Mouse (Mus musculus) frontal cortex, postnatal 14 days (tissue): ENCODE measurements around the gene Nmnat2.

Experiments used
- DNase-seq, 2 experiments: peaks; one replicate each; pipeline ENCODE4 v3.0.0; 2022; ENCODE audit warnings: low spot score in 2 of 2

The Nmnat2 gene

DNA sequence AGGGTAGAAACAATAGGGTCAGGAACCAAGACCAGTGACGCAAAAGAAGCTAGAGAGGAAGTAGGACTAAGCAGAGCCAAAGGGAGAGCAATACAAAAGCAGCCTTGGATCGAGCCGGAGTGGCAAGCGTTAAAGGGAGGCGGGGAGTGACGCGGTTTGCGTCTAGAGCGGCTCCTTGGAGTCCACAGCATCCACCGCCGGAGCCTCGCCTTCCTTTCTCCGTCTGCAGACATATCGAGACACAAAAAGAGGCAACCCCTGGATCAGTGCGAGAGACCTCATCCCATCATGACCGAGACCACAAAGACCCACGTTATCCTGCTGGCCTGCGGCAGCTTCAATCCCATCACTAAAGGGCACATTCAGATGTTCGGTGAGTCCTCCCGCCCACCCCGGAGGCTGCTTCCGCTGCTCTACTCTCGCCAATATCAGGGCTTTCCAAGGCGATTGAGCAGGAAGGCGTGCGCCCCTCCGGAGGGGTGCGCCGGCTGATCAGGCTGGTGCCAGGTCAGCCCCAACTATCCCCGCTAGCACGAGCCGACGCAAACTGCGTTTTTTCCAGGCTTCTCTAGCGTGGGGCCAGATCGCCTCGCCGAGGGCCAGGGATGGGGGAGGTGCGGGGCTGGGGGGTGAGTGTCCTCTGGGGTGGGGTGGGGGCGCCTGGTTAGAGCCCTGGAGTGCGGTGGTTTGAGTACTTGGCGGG, at the start of gene Nmnat2:
Gene Nmnat2 (plus strand): TSS at position 173 of the 703 bp plus-strand sequence.
- DNase-seq: peak; percentile 61 to 78

DNA sequence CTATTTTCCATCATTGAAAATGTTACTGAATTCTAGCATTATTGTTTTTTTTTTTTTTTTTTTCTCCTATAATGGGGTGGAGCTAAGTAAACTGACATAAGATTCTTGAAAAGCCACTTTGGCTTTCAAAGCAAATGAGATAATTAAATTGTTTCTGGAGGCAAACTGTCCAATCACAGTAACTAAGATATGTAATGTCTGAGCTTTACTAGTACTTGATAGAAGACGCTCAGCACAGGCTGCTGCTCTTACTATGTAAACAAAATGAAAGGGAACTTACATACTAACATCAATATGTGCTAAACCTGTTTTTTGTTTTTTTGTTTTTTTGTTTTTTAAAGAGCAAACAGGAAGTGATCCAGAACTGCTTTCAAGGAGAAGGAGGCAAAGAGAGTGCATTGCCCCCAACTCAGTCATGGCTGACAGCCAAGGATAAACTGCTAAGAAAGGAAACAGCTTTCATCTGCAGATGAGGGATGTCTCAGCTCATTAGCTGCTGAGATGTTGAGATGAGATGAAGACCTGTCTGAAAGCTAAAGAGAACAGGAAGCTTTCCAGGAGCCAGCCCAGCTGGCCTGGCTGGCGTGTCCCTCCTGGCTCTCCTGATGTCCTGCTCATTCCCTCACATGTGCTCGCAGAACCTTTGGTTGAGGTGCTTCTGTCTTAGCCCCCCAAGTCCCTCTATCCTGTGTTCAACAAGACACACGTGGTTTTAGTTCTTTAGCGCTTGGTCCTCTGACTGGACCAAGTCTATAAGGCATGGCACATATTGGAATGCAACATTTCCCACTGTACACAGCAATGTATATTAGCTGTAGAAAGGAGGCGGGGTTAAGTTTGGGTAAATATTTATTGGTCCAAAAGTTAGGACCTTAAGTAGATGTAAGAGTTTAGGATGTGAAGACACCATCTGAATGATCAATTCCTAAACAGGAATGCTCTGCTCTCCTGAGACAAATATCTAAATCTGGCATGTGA, 41.0 kb upstream of the Nmnat2 start:
- no peak for DNase-seq

DNA sequence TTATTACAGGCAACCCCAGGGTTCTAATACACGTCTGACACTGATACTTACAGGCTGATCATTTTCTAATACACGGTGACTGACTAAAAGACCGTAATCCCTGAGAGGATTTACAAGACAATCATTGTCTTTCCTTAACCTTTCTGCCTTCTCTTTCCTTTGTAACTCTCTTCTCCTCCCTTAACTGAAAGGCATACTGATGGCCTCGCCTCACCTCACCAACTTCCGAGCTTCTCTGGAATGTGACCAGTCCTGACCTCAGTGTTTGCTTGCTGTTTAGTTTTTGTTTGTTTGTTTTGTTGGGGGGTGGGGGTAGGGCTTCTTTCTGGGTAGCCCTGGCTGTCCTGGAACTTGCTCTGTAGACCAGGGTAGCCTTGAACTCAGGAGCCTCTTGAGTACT, 39.0 kb upstream of the Nmnat2 start:
- DNase-seq: no peak

DNA sequence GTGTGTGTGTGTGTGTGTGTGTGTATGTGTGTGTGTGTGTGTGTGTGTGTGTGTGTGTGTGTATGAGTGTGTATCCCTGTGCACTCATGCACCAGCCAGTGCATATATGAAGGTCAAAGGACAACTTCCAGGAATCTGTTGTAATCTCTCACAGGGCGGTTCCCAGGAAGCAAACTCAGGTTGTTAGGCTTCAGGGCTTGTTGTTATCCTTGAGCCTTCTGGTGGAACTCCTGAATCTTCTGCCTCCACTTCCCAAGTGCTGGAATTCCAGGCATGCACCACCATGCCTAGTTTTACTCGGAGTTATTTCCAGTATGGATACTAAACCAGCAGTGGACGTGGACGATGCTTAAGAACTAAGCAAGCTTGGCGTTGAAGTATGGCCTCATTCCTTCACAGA, 37.9 kb upstream of the Nmnat2 start:
- no peak for DNase-seq

DNA sequence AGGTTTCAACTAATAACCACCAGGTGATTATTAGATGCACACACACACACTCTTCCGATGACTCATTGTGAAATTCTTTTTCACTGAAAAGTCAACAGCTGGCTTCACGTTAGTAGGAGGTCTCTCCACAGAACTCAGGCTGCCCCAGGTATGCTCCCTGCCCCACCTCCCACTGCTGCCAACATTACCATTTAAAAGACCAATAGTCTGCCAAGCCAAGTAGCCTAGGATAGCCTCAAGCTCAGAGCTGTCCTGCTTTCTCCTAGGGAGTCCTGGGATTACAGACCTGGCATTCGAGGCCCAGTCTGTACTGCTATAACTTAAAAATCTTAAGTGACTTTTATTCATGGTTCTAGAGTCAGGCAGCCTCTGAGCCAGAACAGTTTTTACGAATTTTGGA, 37.2 kb upstream of the Nmnat2 start:
- no peak for DNase-seq

DNA sequence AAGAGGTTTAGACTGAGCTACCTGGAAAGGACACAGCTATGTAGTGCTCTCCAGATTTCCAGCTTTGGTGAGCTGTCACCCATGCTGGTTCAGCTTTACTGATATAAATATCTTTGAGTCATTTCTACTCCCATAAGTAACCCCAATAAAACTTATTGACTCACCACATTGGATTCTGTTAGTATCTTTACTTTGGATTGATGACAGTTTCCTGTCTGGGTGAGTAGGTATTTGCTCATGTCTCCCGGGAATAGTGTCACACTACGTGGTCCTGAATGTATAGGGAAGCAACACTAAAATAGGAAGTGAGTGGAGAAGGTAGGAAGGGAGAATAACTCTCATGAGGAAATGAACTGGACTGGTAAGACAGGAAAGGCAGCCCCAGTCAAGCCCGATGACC, 33.0 kb upstream of the Nmnat2 start:
- DNase-seq: no peak

DNA sequence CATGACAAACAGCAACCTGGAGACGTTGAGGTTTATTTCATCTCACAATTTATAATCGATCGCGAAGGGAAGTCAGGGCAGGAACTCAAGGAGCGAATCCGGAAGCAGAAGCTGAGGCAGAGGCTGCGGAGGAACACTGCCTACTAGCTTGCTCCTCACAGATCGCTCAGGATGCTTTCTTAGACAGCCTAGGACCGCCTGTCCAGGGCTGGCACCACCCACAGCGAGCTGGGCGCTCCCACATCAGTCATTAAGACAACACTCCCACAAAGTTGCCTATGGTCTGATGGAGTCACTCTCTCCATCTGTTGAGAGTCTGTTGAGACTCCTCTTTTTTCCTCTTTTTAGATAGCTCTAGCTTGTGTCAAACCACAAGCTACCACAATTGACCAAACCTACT, 20.8 kb upstream of the Nmnat2 start:
- DNase-seq: no peak

DNA sequence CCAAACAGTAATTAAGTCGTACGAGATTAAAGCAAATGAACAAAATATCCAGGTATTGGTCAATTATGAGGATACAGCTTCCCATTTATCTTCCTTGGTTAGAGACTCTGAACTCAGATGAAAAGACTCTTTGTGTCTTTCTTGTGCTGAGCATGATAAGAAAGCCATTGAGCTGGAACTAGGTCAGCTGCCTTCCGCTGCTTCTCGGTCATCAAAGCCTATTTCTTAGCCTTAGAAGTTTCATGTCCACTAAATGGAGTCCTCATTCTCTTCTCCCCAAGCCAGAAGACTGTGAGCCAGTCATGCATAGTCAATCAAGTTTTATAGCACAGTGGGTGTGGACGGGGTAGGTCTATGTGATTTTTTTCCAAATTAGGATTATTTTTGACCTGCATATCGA, 19.3 kb upstream of the Nmnat2 start:
- DNase-seq: no peak

DNA sequence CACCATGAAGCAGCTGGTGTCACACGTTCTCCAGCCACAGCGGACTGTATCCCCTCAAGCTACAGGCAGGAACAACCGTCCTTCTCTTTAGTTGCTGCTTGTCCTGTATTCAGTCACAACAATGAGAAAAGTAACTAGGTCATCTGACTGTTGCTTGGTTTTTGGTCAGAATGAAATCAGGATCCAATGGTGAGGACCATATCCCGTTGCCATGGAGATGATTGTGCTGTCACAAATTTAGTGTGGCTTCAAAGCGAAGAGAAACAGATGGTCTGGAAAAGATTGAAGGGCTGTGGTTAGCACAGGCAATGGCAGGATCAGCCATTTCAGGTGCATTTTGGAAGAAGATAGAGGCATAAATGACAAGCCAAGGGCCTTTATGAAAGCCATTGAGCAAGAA, 18.4 kb upstream of the Nmnat2 start:
- DNase-seq: no peak

DNA sequence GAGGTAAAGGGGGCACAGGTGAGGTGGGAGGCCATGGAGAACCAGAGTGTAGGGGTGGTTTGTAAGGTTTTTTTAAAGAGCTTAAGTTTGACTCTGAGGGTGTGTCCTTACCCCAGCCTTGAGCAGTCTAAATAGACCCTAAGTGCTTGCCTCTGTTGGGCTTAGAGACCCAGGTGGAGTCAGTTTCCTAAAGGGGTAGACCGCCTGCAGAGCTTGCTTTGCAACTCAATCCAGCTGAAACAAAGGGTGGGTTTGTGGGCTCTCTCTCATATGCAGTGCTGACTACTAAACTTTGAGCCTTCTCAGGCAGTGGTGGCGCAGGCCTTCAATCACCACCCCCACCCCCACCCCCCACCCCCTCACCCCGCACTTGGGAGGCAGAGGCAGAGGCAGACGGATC, 11.8 kb upstream of the Nmnat2 start:
- DNase-seq: no peak

DNA sequence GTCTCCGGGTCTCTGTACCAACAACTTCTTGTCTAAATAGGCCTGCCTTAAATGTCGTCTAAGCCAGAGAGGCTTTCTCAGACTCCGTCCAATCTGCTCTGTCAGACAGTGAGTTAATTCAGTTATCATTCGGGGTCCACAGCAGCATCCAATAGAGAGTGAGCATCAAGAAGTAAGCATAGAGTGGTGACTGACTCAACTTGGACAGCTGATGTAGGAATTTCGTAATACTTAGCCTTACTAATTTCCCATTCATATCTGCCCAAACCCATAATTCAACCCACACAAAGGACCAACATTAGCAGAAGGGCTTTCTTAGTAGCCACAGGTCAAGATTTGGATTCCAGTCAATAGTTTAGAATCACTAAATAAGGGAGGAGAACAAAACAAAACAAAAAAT, 626 bp upstream of the Nmnat2 start:
- no peak for DNase-seq

DNA sequence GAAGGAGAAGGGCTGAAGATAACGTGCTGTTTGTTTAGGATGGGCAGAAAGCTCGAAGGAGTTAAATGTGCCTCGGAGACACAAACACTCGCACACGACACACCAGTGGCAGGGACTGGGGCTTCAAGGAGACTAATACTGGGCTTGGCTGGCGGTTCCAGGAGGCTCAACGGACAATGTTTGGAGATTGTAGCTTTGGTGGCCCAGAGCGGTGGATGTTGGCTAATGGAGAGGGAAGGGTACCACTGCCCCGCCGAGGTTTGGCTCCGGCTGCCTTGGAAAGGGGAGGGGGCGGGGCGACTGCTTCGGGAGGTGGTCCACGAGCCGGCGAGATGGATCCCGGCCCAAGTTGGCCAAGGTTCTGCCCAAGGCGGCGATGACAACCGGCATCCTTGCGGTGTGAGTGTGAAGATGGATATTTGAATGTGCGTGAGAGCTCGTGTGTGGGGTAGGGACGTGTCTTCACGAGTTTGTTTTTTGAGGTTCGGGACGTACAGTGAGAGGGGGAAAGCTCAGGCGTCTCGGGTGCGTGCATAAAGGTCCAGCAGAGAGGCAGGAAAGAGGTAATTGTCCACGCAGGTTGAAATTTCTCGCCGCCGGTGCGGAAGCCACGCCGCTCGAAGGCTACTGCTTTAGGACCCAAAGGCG, 895 bp downstream of the Nmnat2 start:
- DNase-seq: peak in 1 of 2 experiments; percentile 31

DNA sequence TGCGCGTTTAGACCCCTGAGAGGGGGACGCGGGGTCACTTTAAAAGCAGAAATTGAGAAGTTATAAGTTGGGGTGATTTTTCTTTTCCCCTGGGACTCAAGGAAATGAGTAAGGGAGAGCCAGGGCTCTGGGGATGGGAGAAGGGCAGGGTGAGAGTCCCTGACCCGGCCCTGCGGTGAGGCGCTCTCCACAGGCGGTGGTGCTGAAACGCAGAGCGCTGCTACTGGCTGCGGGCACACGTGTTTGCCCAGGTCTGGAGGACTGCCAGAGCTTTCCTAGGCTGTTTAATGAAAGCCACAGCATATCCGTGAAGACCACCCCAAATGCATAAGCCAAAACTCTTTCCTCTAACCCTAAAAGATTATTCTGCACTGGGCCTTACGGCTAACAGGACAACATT, 1.4 kb downstream of the Nmnat2 start:
- DNase-seq: peak in 1 of 2 experiments; percentile 26

DNA sequence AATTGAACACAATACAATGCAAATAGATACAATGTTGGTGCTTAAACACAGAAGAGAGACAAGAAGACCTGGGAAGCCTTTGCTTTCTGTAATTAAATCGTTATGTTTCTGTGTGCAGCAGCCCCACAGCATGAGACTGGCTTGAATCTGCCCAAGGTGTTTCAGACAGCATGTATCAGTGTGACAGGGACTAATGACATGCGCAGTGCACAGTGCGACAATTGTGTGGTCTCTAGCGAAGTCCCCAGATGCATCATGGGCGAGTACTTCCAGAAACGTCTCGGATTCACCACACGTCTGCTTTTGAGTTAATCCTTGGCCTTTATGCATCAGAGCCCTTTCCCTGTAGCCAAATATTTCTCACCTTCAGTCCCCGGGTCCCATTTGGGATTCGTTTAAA, 9.6 kb downstream of the Nmnat2 start:
- no peak for DNase-seq

DNA sequence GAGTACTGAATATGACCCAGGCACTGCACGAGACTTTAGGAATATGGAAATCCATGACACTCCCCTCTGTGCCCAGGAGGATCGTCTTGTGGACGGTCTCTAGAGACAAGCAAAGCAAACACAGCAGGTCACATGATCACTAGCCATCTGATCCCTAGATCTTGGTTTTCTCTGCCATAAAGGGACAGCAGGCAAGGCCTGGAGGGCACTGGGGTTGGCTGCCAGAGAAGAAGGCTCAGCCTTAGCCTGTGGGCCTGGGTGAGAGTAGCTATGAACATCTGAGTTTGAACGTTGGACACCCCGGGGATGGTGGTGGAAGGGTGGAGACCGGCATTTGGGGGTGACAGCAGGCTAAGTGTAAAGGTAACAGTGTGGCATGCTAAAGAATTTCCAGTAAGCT, 11.4 kb downstream of the Nmnat2 start:
- DNase-seq: no peak

DNA sequence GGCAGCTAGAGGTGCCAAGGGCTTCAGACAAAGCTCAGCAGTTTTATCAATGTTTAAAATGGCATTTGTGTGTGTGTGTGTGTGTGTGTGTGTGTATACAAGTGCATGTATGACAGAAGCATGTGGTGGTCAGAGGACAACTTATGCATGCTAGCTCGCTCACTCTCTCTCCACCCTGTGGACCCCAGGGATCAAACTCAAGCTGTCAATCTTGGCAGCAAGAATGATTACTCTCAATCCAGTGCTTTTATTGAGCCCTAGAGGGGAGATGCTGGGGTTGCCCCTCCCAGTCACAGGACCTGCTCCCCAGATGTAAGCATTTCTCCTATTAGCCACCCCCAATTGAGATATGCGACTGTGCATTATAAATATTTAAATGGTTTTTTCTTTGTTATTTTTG, 11.9 kb downstream of the Nmnat2 start:
- DNase-seq: no peak

DNA sequence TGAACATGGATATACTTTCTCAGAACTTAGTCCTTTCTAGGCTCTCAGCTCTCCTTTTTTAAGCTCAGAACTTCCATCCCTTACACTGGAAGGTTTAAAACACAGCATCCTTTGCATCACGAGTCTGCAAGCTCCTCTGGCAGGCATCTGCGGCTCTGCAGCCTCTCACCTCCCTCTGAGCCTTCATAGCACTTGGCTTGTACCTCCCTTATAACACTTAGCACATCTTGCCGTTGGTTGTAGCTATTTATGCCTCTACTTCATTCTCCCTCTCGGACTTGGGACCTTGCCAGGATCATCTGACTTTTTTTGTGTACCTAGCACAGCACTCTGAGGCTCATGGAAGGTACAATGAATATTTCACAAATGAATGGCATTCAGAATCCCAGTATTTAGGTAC, 14.3 kb downstream of the Nmnat2 start:
- no peak for DNase-seq

DNA sequence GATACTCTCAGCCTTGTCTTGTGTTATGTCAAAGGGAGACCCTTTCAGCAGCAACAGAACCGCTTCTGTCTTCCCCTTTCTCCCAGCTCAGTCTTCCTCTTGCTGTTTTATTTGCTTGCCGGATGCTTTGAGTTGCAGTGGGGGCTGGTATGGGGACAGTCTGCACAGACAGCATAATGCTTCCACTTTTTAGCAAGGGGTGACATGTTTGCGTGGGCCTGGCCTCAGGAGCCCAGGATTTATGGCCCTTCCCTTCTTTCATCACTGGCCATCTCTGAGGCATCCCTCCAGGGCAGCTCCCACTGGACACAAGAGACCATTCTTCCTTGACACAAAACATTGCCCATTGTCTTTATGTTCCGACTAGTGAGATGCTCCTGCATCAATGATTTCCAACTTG, 18.2 kb downstream of the Nmnat2 start:
- no peak for DNase-seq

DNA sequence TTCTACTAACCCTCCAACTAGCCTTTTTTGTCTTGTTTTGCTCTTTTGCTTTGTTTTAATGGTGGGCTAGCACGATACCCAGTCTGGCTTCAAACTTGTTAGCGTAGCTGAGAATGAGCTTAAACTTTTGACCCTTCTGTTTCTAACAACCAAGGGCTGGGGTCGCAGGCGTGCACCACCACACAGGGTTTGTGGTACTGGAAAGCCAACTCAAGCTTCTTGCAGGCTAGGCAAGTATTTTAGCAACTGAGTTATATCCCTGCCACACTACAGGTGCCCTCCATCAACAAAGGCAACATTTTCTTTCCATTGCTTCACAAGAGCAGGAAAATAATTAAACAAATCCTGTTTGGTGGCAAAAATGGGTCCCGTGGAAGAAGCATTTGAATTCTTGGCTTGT, 18.6 kb downstream of the Nmnat2 start:
- no peak for DNase-seq

DNA sequence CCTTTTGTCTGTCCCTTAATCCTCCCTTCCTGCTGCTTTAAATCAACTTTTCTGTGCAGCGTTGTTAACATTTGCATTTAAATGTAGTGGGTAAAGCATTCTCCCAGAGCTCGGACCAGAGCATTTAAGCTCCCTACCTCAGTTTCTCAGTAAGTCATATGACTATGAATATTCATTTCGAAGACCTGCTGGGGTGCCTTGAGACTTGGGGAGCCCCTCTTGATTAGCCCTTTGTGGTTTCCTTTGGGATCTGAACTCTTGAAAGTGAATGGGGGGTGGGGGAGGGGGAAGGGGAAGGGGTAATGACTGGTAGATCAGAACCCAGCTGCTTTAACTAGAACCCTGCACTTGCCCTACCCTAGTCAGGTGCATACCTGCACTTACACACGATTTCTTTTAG, 19.1 kb downstream of the Nmnat2 start:
- DNase-seq: no peak

DNA sequence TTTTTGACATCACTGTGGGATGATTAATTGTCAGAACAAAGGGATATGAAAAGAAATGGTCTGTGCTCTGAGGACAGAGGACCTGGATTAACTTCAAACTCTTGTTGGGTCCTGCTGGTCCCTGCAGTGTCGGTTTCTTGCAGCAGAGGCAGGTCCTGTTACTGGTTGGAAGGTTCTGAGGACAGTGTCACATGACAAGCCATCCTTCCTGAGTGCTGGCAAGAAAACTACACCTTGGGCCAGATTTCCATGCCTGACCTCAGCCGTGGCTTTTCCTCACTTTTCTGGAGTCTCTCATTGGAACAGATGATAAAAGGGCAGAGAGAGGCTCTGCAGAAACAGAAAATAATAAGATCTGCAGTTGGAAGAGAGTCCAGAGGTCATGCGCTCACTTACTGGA, 20.4 kb downstream of the Nmnat2 start:
- no peak for DNase-seq

DNA sequence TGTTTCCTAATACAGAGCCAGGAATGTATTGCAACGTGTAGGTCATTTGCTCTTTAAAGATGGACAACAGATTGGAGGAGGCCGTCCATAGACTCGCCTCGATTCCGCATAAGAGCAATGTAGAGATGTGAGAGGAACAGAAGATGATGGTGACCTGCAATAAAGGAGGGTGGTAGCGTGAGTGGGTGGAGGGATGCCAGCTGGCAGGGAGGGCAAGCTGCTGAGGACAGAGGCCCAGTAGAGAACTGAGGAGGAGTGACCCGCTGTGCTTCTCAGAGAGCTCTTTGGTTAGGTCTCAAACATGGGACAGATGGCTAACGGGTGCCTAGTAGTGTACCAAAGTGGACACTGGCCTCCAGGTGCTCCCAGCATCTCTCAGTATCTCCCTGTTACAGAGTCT, 23.9 kb downstream of the Nmnat2 start:
- no peak for DNase-seq

DNA sequence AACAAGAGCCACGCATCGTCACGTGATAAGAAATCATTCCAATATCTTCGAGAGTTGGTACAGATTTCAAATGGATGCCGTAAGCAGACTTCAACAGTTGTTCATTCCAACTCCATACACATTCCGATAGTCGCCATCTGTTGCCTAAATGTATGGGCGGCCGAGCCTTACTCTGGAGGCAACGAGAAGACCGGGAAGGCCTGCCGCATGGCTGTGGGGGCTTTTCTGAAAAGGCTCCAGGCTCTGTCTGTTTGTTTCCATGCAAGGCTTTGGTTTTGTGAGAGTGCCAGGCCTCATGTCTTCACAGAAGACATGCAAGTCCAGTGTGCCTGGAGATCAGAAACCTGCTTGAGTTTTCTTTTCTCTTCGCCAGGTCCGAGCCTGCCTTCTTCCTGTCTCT, 28.6 kb downstream of the Nmnat2 start:
- DNase-seq: peak; percentile 33 to 39
